Mouse (Mus musculus): ENCODE measurements around the gene Lgals7.
"Not testable (repeated sequence)": the region's sequence is repeated elsewhere in the genome, so short reads cannot be mapped to it uniquely, and the experiment has no call there.

Lgals7 gene

DNA sequence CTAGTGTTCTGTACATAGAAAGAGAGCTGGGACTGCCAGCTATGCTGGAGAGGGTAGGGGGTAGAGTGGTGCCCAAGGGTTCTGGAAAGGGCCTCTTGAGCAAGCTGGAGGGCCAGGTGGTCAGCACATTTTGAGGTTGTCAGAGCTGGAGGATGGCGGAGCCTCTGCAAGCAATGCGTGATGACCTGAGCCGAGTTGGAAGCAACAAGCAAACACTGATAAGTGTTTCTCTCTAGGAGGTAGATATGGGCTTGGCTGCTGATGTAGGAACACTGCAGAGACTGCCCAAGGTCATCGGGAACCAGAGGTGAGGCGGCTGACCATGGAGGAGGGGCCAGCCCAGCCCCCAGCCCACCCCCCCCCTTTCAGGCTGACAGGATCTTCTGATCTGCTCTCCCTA lies 32.7 kb upstream of the Lgals7 start:
- DNase-seq (ENCODE audit: low read depth, low spot score), result no peak

DNA sequence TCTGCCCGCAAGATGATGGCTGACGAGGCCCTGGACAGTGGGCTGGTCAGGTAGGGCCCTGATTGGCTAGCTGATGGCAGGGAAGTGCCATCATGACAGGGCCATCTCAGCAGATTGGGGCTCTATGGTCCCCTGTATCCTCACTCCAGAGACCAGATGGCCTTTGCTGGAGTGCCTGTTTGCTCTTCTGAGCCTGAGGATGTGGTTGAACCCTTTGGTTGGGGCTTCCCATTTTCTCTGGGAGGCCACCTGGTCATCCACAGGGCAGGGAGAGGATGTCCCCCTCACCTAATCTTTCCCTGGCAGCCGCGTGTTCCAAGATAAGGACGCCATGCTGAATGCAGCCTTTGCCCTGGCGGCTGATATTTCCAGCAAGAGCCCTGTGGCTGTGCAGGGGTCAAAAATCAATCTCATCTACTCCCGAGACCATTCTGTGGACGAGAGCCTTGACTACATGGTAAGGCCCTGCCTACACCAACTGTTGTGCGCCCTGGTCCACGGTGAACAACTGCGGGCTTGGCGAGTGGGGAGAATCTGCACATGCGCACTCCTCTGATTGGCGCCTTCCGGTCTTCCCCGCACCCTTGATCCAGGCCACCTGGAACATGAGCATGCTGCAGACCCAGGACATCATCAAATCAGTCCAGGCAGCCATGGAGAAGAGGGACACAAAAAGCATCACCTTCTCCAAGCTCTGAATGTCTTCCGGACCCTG lies 32.1 kb upstream of the Lgals7 start:
- DNase-seq (ENCODE audit: low read depth, low spot score), result no peak

DNA sequence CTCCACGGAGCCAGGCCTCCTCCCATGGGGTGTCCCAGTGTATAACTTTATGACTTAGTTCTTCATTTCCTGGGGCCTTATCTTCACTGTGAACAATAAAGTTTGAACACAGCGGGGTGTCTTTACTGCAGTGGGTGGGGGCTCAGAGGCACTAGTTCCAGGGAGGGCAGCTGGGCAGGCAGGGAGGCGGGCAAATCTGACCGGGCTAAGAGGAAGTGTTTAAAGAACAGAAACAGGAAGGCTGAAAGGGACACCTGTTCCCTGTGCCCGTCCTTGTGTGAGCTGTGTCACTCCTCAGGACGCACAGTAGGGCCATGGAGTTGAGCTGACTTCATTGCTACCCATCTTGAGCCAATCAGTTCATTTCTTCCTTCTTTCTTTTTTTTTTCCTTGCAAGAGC lies 31.5 kb upstream of the Lgals7 start:
- DNase-seq (ENCODE audit: low read depth, low spot score), result no peak

DNA sequence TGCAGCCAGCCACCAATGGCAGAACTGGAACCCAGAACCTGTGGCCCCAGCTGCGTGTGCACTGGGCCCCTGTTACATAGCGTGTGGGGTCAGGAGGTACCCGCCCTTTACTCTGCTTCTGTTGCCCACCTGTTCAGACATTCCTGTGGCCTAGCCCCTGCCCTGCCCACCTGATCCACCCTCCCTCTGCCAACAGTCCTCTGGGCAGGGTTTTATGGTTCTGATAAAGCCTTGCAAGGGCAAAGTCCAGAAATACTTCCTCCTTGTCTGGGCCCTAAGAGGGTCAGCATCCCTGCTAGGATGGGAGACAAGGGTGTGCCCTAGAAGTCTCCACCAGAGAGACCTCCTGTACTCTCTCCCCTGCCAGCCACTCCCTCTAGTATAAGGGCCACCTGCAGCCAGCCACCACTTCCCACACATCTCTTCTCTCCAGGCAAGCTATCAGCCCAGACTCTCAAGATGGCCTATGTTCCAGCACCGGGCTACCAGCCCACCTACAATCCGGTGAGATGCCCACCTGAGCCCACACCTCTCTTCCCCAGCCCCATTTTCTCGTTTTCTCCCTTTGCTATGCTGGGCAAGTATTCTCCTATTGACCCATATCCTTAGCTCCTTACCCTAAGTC lies 29.8 kb upstream of the Lgals7 start, which contains the start of gene Lgals4:
Lgals4 (plus strand) TSS at position 132 of the 625 bp plus-strand sequence.
- DNase-seq (ENCODE audit: low read depth, low spot score), result no peak

DNA sequence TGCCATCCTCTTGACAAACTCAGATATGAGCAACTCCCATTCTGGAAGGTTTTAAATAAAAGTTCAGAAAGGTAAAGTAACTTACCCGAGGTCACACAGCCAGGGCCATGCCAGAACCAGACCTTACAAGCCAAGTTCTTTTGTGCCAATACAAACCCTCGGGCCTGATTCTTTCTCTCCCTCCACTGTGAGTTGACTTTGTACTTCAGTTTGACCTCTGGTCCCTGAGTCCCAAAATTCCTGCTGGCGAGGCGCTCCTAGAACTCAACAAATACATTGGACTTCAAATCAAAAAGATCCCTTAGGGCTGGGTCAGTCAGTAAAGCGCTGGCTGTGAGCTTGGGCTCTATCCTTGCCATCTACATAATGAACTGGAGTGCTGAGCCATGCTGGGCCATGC lies 26.7 kb upstream of the Lgals7 start:
- no peak for DNase-seq (ENCODE audit: low read depth, low spot score)

DNA sequence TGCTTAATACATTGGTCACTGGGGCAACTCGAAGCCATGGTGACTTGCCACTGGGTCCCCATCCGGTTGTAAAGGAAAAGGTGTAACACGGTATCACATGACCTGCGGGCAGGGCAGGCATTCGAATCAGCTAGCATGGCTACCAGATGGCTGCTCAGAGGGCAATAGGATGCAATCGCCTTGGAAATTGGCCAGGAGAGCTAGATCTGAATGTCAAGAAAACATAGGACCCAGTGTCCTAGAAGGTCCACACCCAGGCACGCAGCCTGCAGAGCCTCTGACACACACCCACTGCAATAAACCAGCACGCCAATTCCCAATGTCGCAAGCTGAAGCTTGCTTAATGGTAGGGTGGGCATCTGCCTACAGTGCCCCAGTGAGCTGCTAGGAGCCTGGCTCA lies 25.3 kb upstream of the Lgals7 start:
- DNase-seq (ENCODE audit: low read depth, low spot score), result no peak

DNA sequence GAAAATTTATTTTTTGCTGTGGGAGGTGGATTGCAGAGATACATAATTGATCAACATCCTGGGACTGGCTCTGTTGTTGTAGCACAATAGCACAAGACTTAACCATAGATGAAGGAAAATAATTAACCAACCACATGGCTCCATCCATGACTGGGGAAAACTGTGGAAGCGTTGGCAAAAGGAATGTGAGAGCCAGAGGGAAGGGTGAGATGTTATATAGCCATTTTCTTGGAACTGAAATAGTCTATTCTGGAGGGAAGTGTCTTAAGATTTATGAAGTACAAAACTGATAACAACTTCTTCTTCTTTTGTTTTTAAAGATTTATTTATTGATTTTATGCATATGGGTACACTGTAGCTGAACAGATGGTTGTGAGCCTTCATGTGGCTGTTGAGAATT lies 16.4 kb upstream of the Lgals7 start:
- no peak for DNase-seq (ENCODE audit: low read depth, low spot score)

DNA sequence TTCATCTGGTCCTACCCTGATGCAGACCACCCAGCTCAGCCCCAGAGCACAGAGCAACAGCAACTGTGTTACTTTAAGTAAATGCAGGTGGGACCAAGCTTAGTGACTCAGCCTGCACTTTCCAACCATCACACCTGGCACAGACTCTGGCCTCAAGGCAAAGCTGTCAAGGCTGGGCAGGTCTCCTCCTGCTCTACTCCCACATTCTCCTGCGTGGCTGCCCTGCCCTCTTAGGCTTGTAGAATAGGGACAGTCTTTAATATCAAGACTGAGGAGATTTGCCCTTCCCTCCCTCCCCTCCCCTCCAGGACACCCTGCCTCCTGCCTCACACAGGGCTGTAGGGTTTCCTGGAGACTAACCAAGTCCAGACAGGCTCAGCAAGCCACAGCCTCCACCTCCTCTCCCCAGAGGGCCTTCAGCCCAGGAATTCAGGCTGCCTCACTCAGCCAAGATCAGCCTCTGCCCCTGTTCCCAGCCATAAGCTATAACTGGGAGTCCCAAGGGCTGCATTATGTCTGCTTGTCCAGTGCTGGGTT lies 13.9 kb upstream of the Lgals7 start:
- DNase-seq (ENCODE audit: low read depth, low spot score), result no peak

DNA sequence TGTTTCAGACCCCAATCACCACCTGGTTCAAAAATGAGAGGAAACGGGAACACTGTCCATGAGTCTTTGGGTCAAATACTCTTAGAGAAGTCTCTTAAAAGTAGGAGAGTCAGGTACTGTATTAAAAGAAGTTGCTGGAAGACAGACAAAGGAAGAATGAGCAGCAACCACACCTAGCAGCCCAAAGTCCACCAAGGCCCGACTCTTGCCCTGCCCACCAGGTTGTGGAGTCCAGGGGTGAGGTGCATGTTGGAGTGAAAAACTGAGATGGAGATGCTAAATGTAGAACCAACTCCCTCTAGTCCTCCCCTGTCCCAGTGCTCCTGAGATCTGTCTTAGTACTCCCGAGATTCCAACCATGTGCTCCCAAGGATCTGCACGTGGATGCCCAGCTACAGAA lies 13.0 kb upstream of the Lgals7 start:
- DNase-seq (ENCODE audit: low read depth, low spot score), result no peak

DNA sequence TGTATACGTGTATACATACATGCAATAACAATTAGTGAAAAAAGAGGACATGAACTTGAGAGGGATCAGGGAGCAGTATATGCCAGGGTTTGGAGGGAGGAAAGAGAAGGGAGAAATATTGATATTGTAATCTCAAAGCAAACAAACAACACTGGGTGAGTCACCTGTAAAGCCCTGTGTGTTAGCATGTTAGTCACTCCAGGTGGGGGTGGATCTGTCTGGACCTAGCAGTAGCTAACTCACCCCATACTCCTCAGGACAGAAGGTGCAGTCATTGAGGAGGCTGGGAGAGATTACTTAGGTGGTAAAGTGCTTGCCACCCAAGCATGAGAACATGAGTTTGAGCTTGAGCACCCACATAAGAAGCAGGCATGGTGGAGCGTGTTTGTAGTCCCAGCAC lies 3.7 kb upstream of the Lgals7 start:
- no peak for DNase-seq (ENCODE audit: low read depth, low spot score)

DNA sequence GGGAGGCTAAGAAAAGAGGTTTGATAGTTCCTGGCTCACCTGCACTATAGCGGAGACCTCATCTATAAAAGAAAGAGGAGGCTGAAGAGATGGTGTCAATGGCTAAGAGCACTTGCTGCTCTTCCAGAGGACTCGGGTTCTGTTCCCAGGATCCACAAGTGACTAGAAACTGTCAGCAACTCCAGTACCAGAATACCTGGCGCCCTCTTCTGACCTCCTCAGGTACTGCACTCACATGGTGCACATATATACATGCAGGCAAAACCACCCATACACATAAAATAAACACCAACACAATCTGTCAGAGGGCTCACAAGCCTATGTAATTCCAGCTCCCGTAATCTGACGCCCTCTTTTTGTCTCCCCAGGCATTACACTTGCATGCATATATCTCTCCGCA lies 2.8 kb upstream of the Lgals7 start:
- no peak for DNase-seq (ENCODE audit: low read depth, low spot score)

DNA sequence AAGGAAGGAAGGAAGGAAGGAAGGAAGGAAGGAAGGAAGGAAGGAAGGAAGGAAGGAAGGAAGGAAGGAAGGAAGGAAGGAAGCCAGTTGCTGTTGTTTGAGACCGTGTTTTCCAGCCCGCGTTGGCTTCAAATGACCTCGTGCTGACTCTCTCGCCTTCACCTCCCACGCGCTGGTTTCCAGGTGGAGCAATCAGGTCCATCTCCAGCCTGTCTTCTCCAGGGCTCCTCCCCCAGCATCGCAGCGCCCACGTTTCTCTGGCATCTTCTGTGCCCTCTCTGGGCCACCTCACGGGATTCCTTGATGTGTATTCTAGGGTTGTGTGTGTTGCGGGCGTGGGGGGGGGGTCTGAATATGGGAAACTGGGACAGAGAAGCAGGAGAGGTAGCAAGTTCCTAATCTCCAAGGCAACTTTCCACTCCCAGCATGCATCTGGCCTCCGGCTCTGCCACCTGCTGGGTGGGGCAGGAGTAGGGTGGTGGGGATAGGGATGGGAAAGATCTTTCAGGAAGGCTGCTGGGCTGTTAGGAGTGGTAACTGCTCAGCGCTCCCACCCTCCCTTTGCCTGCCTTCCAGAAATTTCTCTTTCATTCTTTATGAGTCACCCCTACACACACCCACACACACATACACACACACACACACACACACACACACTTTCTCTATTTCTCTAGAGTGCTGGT lies 695 bp upstream of the Lgals7 start:
- no peak for DNase-seq (ENCODE audit: low read depth, low spot score)

DNA sequence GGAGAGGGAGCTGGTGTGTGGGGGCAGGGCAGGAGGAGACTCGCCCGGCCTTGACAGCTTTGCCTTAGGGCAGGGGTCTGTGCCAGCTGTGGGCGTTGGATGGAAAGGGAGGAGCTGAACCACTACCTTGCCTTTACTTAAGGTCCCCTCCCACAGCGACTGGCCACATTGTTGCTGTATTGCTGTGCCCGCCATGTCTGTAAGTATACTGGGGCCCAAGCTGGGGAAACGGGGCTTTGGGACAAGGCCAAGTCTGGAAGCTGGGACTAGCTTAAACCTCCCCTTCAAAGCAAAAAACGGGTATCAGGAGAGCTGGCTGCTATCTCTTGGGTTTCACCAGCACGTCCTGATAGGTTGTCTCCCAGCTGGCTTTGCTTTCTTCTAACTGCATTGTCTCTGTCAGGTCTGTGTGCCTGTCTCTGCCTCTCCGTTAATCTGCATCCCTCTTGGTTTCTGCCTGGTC lies 666 bp downstream of the Lgals7 start:
- DNase-seq (ENCODE audit: low read depth, low spot score), result no peak

DNA sequence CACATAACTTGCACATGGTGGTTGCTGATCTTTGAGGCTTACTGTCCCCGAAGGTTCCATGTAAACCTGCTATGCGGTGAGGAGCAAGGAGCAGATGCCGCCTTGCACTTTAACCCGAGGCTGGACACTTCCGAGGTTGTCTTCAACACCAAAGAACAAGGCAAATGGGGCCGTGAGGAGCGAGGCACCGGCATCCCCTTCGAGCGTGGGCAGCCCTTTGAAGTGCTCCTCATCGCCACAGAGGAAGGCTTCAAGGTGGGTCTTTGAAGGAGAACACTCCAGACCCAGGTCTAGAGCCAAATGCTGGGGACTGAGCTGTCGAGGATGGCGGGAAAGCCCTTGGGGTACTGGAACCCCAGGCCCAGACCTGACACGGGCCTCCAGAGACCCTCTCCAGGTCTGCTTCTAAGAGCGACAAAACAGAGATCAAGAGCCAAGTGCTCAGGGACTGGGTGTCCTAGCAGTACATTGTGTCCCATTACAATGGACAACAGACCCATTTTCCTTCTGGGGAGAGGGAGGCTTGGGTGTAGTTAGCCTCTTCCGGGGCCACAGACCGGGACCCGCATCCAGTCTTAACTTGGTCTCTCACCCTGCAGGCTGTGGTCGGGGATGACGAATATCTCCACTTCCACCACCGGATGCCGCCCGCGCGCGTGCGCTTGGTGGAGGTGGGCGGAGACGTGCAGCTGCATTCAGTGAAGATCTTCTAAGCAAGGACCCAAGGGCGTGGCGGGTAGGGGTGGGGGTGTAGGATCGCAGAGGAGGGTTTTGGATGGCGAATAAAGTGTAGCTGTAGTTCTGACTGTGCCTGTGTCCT lies 2.0 kb downstream of the Lgals7 start:
- no peak for DNase-seq (ENCODE audit: low read depth, low spot score)

DNA sequence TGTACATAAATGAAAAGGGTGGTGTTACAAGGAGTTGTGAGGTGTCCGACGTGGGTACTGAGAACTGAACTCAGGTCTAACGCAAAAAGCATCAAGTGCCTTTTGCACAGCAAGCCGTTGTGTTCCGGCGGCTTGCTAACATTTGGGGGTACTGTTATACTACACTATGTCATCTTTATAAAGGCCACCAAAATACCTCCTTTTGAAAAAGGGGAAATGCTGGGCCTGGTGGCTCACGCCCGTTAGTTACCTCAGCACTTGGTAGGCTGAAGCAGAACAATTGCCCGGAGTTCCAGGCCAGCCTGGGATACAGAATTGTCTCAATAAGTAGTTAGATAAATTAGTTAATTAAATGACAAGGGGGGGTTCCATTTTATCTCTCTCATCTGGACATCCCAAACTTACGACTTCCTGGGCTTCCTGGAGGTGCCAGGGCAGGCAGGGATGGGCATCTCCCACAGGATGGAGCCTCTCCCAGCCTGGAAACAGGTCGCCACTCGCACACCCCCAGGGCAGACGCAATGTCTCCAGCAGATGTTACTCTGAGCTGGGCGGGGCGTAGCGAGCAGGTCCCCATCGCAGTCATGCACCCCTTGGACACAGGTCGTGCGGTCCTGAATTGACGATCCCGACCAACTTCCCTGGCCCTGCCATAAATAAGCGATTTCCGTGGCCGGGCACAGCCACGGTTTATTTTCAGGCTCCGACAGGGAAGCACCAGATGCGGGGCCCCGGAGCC lies 3.3 kb downstream of the Lgals7 start:
- DNase-seq (ENCODE audit: low read depth, low spot score), result no peak

DNA sequence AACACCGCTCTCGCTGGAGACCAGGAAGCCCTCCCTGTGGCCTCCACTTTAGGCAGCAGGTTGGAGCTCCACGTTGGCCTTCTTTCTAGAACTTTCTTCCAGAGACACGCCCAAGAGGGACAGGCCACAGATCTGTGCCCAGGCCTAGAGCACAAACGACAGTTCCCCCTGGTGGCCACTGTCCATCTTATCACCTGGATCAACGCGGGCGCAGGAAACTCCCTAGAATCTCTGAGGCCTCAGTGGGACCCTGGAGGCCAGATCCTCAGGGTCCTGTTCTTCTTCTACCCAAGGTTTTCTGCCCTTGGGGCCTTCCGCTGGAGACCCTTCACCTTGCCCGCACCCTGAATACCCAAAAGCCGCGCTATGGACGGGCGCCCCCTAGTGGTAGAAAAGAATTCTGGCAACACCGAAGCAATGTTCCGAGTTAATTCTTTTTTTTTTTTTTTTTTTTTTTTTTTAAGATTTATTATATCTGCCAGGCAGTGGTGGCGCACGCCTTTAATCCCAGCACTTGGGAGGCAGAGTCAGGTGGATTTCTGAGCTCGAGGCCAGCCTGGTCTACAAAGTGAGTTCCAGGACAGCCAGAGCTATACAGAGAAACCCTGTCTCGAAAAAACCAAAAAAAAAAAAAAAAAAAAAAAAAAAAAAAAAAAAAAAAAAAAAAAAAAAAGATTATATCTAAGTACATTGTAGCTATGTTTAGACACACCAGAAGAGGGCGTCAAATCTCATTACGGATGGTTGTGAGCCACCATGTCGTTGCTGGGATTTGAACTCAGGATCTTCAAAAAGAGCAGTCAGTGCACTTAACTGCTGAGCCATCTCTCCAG lies 4.1 kb downstream of the Lgals7 start:
- DNase-seq (ENCODE audit: low read depth, low spot score), result not testable (repeated sequence)

DNA sequence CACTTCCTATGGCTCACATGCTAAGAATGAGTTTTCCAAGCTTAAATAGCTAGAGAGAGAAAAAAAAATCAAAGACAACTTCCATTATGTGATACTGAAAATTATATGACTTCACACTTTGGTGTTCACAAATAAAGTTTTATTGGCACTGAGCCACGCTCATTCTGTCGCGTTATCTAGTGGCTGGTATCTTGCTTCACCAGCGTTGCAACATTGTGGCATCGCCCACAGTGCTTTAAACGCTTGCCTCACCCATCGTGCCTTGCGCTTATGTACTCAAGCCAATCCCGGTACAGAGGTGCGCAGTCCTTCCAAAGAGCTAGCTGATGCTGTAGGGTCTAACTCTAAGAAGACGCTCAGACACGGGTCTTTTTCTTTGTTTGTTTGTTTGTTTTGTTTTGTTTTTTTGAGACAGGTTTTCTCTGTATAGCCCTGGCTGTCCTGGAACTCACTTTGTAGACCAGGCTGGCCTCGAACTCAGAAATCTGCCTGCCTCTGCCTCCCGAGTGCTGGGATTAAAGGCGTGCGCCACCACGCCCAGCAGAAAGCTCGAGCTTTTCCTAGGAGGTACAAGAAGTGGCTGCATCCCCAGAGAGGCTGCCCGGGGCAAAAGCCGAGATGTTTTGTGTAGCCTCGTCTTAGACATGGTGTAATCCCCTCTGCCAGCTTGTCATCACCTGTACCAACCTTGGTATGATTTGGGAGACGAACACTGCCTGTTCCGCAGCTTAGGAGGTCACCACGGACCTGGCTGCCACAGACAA lies 7.4 kb downstream of the Lgals7 start:
- no peak for DNase-seq (ENCODE audit: low read depth, low spot score)

DNA sequence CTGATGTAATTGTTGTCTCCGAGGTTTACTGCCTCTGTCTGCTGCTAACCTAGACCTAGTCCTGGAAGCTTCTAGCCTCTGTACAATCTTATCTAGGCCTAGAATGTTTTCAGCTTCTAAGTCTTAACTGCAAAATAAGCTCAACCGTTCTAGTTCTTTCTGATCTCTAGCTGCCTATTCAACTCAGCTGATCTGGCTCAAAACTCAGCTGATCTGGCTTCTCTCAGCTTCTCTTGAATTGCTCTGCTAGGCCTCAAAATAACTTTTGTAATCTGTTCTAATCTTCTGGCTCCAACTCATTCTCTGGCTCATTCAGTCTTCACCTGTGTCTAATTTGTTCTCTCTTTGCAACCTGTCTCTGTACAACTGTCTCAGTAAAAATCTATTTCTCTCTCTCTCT lies 10.9 kb downstream of the Lgals7 start:
- no peak for DNase-seq (ENCODE audit: low read depth, low spot score)

DNA sequence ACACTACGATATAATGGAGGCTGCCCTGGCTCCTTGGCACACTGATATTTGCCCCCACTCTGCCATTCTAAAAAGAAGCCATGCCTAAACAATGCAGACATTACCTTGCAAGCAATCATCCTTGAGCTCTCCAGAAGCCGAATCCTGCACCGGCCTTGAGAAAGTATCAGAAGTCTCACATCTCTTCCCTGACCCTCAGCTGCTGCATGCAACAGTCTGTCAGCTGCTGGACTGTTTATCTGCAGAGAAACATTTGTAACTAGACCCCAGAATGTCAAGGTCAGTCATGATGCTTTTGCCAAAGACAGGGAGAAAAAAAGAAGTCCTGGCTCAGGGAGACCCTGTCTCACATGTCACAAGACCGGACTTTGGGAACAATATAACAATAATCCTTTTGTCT lies 12.4 kb downstream of the Lgals7 start:
- DNase-seq (ENCODE audit: low read depth, low spot score), result no peak

All from brain, embryonic 18.5 days (tissue).